Mouse (Mus musculus) neural tube, embryonic 13.5 days (tissue): Measurements from ENCODE around the gene Elmo2. TPM values are rescaled to one million over a fixed set of nuclear protein-coding genes. Genes with fewer than 3 reads are reported as not detected.
A peak's percentile ranks its signal among the peaks of the same experiment; 100 is the strongest.

ENCODE experiments used
- ATAC-seq: fragments of 200-750 bp; cut with Nextera tagmentation; 2 replicates; pipeline ENCODE4 v1.8.0; 2017; ENCODE audit warnings: low read depth, mild to moderate bottlenecking, moderate TSS enrichment, moderate library complexity
- H3K27ac ChIP-seq: fragments of 300-500 bp; sonication (generic); replicated peaks from 2 replicates; pipeline ENCODE4 v1.5.1; 2015; ENCODE audit warnings: moderate library complexity, mild to moderate bottlenecking, inconsistent platforms
- H3K27me3 ChIP-seq: fragments of 300-500 bp; sonication (generic); 2 replicates; pipeline ENCODE4 v1.6.1; 2015; ENCODE audit warnings: mild to moderate bottlenecking, inconsistent platforms
- H3K36me3 ChIP-seq: fragments of 300-500 bp; sonication (generic); 2 replicates; pipeline ENCODE4 v1.6.1; 2015; ENCODE audit warnings: mild to moderate bottlenecking, inconsistent platforms
- H3K4me1 ChIP-seq: fragments of 300-500 bp; sonication (generic); replicated peaks from 2 replicates; pipeline ENCODE4 v1.6.1; 2015; ENCODE audit warnings: inconsistent platforms
- H3K4me2 ChIP-seq: fragments of 300-500 bp; sonication (generic); 2 replicates; pipeline ENCODE4 v1.6.1; 2015; ENCODE audit warnings: inconsistent platforms, mild to moderate bottlenecking, moderate library complexity
- H3K4me3 ChIP-seq: fragments of 300-500 bp; sonication (generic); 2 replicates; pipeline ENCODE4 v1.5.1; 2015; ENCODE audit warnings: mild to moderate bottlenecking, inconsistent platforms
- H3K9ac ChIP-seq: fragments of 300-500 bp; sonication (generic); 2 replicates; pipeline ENCODE4 v1.6.1; 2015; ENCODE audit warnings: moderate library complexity, mild to moderate bottlenecking, inconsistent platforms
- H3K9me3 ChIP-seq: fragments of 300-500 bp; sonication (generic); 2 replicates; pipeline ENCODE4 v1.6.1; 2016; ENCODE audit warnings: inconsistent platforms
- WGBS: fragments of 180-500 bp; shearing (Covaris S2); methylation state at CpG from one replicate; pipeline ENCODE4 v1.1.7; 2015; 5-methylcytosine and 5-hydroxymethylcytosine counted together
- polyA plus RNA-seq: library from polyadenylated mRNA; unstranded; fragments of >200 nt; fragmentation: Nextera tagmentation; extraction: Ambion mirVana; gene quantifications from 2 replicates; pipeline ENCODE4 v1.2.1, GENCODE M21; 2015

Gene Elmo2
- polyA plus RNA-seq, 1 experiment from 2014 or later, result 89.8 TPM

- Histone ChIP-seq H3K4me3 (no peak overlapping the region), H3K9me3 (no peaks in the 10 kb centered on the region), H3K4me2 (no peak overlapping the region), H3K27ac (peak overlapping the region; percentile 62), H3K36me3 (peaks cover 94% of the 10 kb centered on the region), H3K9ac (peak overlapping the region; percentile 49), H3K27me3 (peaks cover 23% of the 10 kb centered on the region), H3K4me1 (peaks cover 48% of the 10 kb centered on the region)
- 48% methylated on average over 13 of the region's 13 CpGs for WGBS
- no peak for ATAC-seq
Measured at GRCm38 (mm10) chr2:165310818-165311425, 15.4 kb downstream of the Elmo2 start.

- H3K9ac ChIP-seq, result no peak overlapping the region
- H3K9me3 ChIP-seq, result no peaks in the 10 kb centered on the region
- H3K36me3 ChIP-seq, result peaks cover 93% of the 10 kb centered on the region
- ATAC-seq, result no peak
- WGBS, result 92% methylated on average over 6 of the region's 6 CpGs
- H3K4me1 ChIP-seq, result peaks cover 40% of the 10 kb centered on the region
- H3K27me3 ChIP-seq, result peaks cover 5% of the 10 kb centered on the region; the same call in 1 of the 2 replicates
- H3K4me3 ChIP-seq, result no peak overlapping the region
- no peak overlapping the region for H3K27ac ChIP-seq
- H3K4me2 ChIP-seq, result no peak overlapping the region
Measured at GRCm38 (mm10) chr2:165307801-165308200, 18.5 kb downstream of the Elmo2 start.

- Histone ChIP-seq H3K4me1 (peaks cover 23% of the 10 kb centered on the region), H3K9me3 (no peaks in the 10 kb centered on the region), H3K36me3 (peaks cover 94% of the 10 kb centered on the region), H3K27me3 (no peaks in the 10 kb centered on the region), H3K4me2 (no peak overlapping the region), H3K27ac (no peak overlapping the region), H3K4me3 (no peak overlapping the region), H3K9ac (no peak overlapping the region)
- WGBS, result 92% methylated on average over 8 of the region's 8 CpGs
- ATAC-seq, result no peak
Measured at GRCm38 (mm10) chr2:165305438-165305837, 20.8 kb downstream of the Elmo2 start.

- Histone ChIP-seq H3K36me3 (peaks cover 94% of the 10 kb centered on the region), H3K4me2 (no peak overlapping the region), H3K27ac (no peak overlapping the region), H3K4me3 (no peak overlapping the region), H3K4me1 (peaks cover 17% of the 10 kb centered on the region), H3K9me3 (no peaks in the 10 kb centered on the region), H3K27me3 (no peaks in the 10 kb centered on the region), H3K9ac (no peak overlapping the region)
- no peak for ATAC-seq
- WGBS, result 89% methylated on average over 19 of the region's 19 CpGs
Measured at GRCm38 (mm10) chr2:165304819-165305218, 21.5 kb downstream of the Elmo2 start.

- Histone ChIP-seq H3K4me1 (0 out of 2 replicates have a peak, but pooled peaks cover 7% of the 10 kb centered on the region), H3K36me3 (peaks cover 93% of the 10 kb centered on the region), H3K27ac (no peak overlapping the region), H3K9ac (no peak overlapping the region), H3K4me2 (no peak overlapping the region), H3K4me3 (no peak overlapping the region), H3K9me3 (no peaks in the 10 kb centered on the region), H3K27me3 (no peaks in the 10 kb centered on the region)
- WGBS, result 92% methylated on average over 6 of the region's 6 CpGs
- ATAC-seq, result no peak
Measured at GRCm38 (mm10) chr2:165303354-165304012, 22.8 kb downstream of the Elmo2 start.

GRCm38 (mm10) chr2:165301409-165301808, 24.9 kb downstream of the Elmo2 start:
- no peak for ATAC-seq
- peak overlapping the region; percentile 22; the same call in 1 of the 2 replicates for H3K9ac ChIP-seq
- H3K36me3 ChIP-seq, result peaks cover 94% of the 10 kb centered on the region
- H3K27ac ChIP-seq, result no peak overlapping the region
- no peak overlapping the region for H3K4me2 ChIP-seq
- H3K4me3 ChIP-seq, result no peak overlapping the region
- H3K9me3 ChIP-seq, result no peaks in the 10 kb centered on the region
- H3K27me3 ChIP-seq, result no peaks in the 10 kb centered on the region
- WGBS, result 64% methylated on average over 3 of the region's 3 CpGs
- H3K4me1 ChIP-seq, result 0 out of 2 replicates have a peak, but pooled peaks cover 7% of the 10 kb centered on the region

GRCm38 (mm10) chr2:165300885-165301284, 25.4 kb downstream of the Elmo2 start:
- 86% methylated on average over 6 of the region's 6 CpGs for WGBS
- Histone ChIP-seq H3K27me3 (no peaks in the 10 kb centered on the region), H3K27ac (no peak overlapping the region), H3K36me3 (peaks cover 97% of the 10 kb centered on the region), H3K4me3 (no peak overlapping the region), H3K4me2 (no peak overlapping the region), H3K9me3 (no peaks in the 10 kb centered on the region), H3K9ac (no peak overlapping the region), H3K4me1 (0 out of 2 replicates have a peak, but pooled peaks cover 7% of the 10 kb centered on the region)
- no peak for ATAC-seq

- no peak for ATAC-seq
Measured at GRCm38 (mm10) chr2:165300424-165300823, 25.9 kb downstream of the Elmo2 start.

GRCm38 (mm10) chr2:165297429-165297828, 28.9 kb downstream of the Elmo2 start:
- Histone ChIP-seq H3K4me3 (no peak overlapping the region), H3K4me1 (0 out of 2 replicates have a peak, but pooled peaks cover 7% of the 10 kb centered on the region), H3K9ac (no peak overlapping the region), H3K9me3 (no peaks in the 10 kb centered on the region), H3K27me3 (no peaks in the 10 kb centered on the region), H3K36me3 (peaks cover 98% of the 10 kb centered on the region), H3K4me2 (no peak overlapping the region), H3K27ac (no peak overlapping the region)
- ATAC-seq, result no peak
- WGBS, result 95% methylated on average over 11 of the region's 11 CpGs

More at GRCm38 (mm10) chr2:165300424-165300823, 25.9 kb downstream of the Elmo2 start:
- 0 out of 2 replicates have a peak, but pooled peaks cover 7% of the 10 kb centered on the region for H3K4me1 ChIP-seq
- H3K4me2 ChIP-seq, result no peak overlapping the region
- no peaks in the 10 kb centered on the region for H3K9me3 ChIP-seq
- WGBS, result 82% methylated on average over 8 of the region's 8 CpGs
- no peak overlapping the region for H3K4me3 ChIP-seq
- no peak overlapping the region for H3K9ac ChIP-seq
- H3K27me3 ChIP-seq, result no peaks in the 10 kb centered on the region
- H3K36me3 ChIP-seq, result peaks cover 98% of the 10 kb centered on the region
- H3K27ac ChIP-seq, result no peak overlapping the region

GRCm38 (mm10) chr2:165296571-165296970, 29.7 kb downstream of the Elmo2 start:
- Histone ChIP-seq H3K36me3 (peaks cover 98% of the 10 kb centered on the region), H3K9ac (no peak overlapping the region), H3K4me3 (no peak overlapping the region), H3K4me2 (no peak overlapping the region), H3K9me3 (no peaks in the 10 kb centered on the region), H3K27me3 (no peaks in the 10 kb centered on the region), H3K4me1 (0 out of 2 replicates have a peak, but pooled peaks cover 6% of the 10 kb centered on the region), H3K27ac (no peak overlapping the region)
- ATAC-seq, result no peak
- 88% methylated on average over 18 of the region's 18 CpGs for WGBS

GRCm38 (mm10) chr2:165288315-165289031, 37.8 kb downstream of the Elmo2 start:
- H3K9ac ChIP-seq, result peak overlapping the region; percentile 75
- peaks cover 33% of the 10 kb centered on the region for H3K4me1 ChIP-seq
- ATAC-seq, result peak; percentile 79
- WGBS, result 54% methylated on average over 18 of the region's 18 CpGs
- H3K27ac ChIP-seq, result peak overlapping the region; percentile 82
- H3K36me3 ChIP-seq, result peaks cover 43% of the 10 kb centered on the region
- H3K27me3 ChIP-seq, result no peaks in the 10 kb centered on the region
- H3K4me2 ChIP-seq, result peak overlapping the region; percentile 88
- peak overlapping the region; percentile 63 for H3K4me3 ChIP-seq
- no peaks in the 10 kb centered on the region for H3K9me3 ChIP-seq
